Mouse (Mus musculus) lung, embryonic 14.5 days (tissue): ENCODE results near the gene Ypel4. TPM values are rescaled to one million over a fixed set of nuclear protein-coding genes. Genes with fewer than 3 reads are reported as not detected.

Experiments used
- ATAC-seq: fragments of 200-750 bp; cut with Nextera tagmentation; 2 replicates; pipeline ENCODE4 v1.8.0; 2017; ENCODE audit warnings: mild to moderate bottlenecking, moderate TSS enrichment, moderate library complexity; ENCODE audit not compliant: insufficient read depth
- DNase-seq: peaks from one replicate; pipeline ENCODE4 v3.0.0-alpha.2; 2015
- H3K27ac ChIP-seq: fragments of 300-500 bp; sonication (generic); 2 replicates; pipeline ENCODE4 v1.5.1; 2014; ENCODE audit warnings: low read depth, mild to moderate bottlenecking, moderate library complexity
- H3K27me3 ChIP-seq: fragments of 300-500 bp; sonication (generic); 2 replicates; pipeline ENCODE4 v1.6.1; 2014; ENCODE audit warnings: low read length, control low read depth; ENCODE audit not compliant: insufficient read depth
- H3K36me3 ChIP-seq: fragments of 300-500 bp; sonication (generic); 2 replicates; pipeline ENCODE4 v1.6.1; 2014; ENCODE audit warnings: control low read depth; ENCODE audit not compliant: insufficient read depth
- H3K4me1 ChIP-seq: fragments of 300-500 bp; sonication (generic); 2 replicates; pipeline ENCODE4 v1.6.1; 2014; ENCODE audit warnings: antibody characterized with exemption, control low read depth; ENCODE audit not compliant: insufficient read depth
- H3K4me2 ChIP-seq: fragments of 300-500 bp; sonication (generic); 2 replicates; pipeline ENCODE4 v1.6.1; 2014; ENCODE audit warnings: mild to moderate bottlenecking
- H3K4me3 ChIP-seq: fragments of 300-500 bp; sonication (generic); 2 replicates; pipeline ENCODE4 v1.5.1; 2014; ENCODE audit warnings: low read depth, low read length
- H3K9ac ChIP-seq: fragments of 300-500 bp; sonication (generic); 2 replicates; pipeline ENCODE4 v1.6.1; 2014
- H3K9me3 ChIP-seq: fragments of 300-500 bp; sonication (generic); 2 replicates; pipeline ENCODE4 v1.6.1; 2016; ENCODE audit warnings: low read depth, low read length, control low read depth
- CTCF ChIP-seq: IDR thresholded peaks from 2 replicates; pipeline ENCODE4 v1.5.1; 2016; ENCODE audit warnings: antibody characterized with exemption, low read depth
- WGBS: fragments of 180-500 bp; shearing (Covaris S2); extraction: QIAGEN DNeasy Blood & Tissue Kit; methylation state at CpG from one replicate; pipeline ENCODE4 v1.1.7; 2014; 5-methylcytosine and 5-hydroxymethylcytosine counted together
- polyA plus RNA-seq: library from polyadenylated mRNA; unstranded; fragments of >200 nt; fragmentation: Nextera tagmentation; extraction: Ambion mirVana; gene quantifications from 2 replicates; pipeline ENCODE4 v1.2.1, GENCODE M21; 2014

The Ypel4 gene
- polyA plus RNA-seq, 1 experiment from 2014 or later, result 7.4 TPM

DNA sequence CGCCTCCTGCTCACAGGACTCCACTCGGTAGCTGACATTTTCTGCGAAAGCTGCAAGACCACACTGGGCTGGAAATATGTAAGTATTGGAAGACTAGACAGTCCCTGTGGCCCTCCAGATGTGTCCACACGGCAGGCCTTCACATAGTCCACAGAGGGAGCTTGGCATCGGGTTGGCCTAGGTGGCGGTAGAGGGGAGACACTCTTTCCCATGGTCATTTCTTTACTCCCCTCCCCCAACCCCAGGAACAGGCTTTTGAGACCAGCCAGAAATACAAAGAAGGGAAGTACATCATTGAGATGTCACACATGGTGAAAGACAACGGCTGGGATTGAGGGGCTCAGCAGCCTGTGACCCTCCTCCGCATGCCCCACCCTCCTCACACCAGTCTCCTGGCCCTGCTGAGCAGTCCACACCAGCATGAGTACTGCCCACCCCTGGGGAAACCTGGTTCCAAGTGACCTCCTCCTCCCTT, 3.6 kb downstream of the Ypel4 start:
- peak; percentile 50 for TF ChIP-seq CTCF
- no peaks in the 10 kb centered on the region for H3K9me3 ChIP-seq
- DNase-seq, result peak; percentile 74
- H3K4me2 ChIP-seq, result peak overlapping the region; percentile 47
- H3K4me3 ChIP-seq, result 0 out of 2 replicates have a peak overlapping the region, but pooled peaks have one; percentile 3
- WGBS, result 4% methylated on average over 8 of the region's 8 CpGs
- H3K27me3 ChIP-seq, result peaks cover 3% of the 10 kb centered on the region; the same call in 1 of the 2 replicates
- peak overlapping the region; percentile 40 for H3K27ac ChIP-seq
- H3K4me1 ChIP-seq, result peaks cover 18% of the 10 kb centered on the region
- H3K9ac ChIP-seq, result peak overlapping the region; percentile 4; the same call in 1 of the 2 replicates
- H3K36me3 ChIP-seq, result peaks cover 21% of the 10 kb centered on the region
- peak; percentile 39 for ATAC-seq

DNA sequence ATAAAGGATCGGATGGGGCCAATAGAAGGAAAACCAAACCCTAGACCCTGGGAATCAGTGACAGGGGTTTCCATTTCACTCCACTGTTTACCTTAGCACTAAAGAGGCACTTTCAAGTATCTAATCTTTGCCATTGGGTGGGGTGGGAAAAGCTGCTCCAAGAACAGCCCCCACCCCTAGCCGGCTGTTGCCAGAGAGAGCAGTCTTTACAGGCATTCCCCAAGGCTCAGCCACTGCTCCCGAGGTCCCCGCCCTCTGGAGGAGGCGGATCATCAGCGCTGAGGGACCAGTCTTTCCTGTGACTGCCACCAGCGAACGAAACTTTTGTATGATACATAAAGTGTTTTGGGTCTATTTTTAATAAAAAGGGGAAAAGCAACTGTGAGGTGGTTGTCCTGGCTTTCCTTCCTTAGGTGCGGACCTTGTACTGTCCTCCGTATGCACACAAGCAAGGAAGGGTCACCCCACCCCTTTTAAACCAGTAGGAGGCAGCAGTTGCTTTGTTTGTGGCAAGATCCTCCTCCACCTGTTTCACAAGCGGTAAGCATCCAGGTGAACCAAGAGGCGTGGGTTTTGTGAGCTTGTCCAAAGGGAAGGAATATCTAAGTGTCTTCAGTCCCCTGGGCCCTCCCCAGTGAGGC, 4.5 kb downstream of the Ypel4 start:
- TF ChIP-seq CTCF, result peak; percentile 71
- under 1% methylated on average over 12 of the region's 12 CpGs for WGBS
- peak; percentile 76 for DNase-seq
- Histone ChIP-seq H3K27ac (peak overlapping the region; percentile 40; the same call in 1 of the 2 replicates), H3K9ac (no peak overlapping the region), H3K27me3 (peaks cover 3% of the 10 kb centered on the region; the same call in 1 of the 2 replicates), H3K4me3 (peak overlapping the region; percentile 10; the same call in 1 of the 2 replicates), H3K4me2 (peak overlapping the region; percentile 47), H3K4me1 (peaks cover 18% of the 10 kb centered on the region), H3K36me3 (peaks cover 21% of the 10 kb centered on the region), H3K9me3 (no peaks in the 10 kb centered on the region)
- ATAC-seq, result peak; percentile 29

DNA sequence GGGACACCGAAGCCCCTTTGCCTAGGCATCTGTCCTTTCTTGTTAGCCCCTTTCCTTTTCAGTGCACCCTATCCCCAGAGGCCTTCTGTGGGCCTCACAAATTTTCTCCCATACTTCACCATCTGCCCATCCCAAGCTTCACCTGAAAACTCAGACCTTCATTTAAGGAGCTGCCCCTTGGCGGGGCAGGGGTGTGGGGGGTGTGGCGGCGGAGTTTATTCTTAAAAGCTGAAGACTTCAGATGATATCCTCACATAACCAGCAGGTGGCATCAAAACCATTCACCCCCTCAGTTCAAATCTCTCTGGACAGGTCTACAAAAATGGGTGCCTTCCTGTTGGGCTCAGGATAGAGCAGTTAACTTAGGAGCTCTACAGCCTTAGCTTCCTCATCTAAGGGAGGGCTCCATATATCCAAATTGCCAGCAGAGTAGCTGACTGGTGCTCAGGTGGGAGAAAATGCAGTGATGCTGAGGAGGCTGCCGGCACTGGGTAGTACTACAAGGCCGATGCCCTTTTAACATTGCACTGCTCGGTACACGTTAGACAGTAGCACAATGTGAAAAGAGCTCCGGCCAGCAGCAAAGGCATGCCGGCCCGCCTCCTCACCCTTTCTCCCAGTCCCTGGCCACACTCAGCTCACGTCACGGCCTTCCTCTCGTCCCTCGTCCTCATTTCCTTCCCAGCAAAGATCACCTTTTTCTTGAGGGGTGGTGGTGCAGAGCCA, 6.9 kb downstream of the Ypel4 start:
- peak; percentile 65 for DNase-seq
- WGBS, result 55% methylated on average over 15 of the region's 15 CpGs
- 0 out of 2 replicates have a peak overlapping the region, but pooled peaks have one; percentile 3 for H3K9ac ChIP-seq

DNA sequence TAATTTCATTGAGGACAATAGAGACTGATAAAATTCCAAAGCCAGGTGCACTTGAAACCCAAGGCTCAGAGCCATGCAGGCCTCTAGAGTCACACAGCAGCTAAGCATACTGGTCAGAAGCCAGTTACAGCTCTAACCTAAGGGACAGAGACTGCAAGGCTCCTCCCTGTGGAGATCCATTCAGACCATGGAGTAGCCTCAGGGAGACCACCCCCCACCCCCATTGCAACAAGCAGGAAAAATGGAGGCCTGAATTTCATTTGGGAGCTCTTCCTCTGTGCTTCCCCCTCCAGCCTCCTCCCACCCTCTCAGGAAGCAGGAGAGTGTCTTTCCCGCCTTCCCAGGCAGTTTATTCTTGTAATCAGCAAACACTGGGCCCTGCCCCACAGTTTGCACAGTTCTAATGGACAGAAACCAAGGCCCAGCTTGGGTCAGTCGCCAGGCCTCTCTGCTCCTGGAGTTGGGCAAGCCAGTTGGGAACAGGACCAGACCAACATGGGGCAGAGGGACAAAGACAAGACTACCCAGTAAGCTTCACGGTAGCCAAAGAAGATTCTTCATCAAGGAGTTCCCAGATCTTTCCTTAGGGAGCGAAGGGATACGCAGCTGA, 8.1 kb downstream of the Ypel4 start:
- Histone ChIP-seq H3K27ac (peak overlapping the region; percentile 100), H3K4me2 (peak overlapping the region; percentile 94), H3K36me3 (peaks cover 21% of the 10 kb centered on the region), H3K4me1 (peaks cover 20% of the 10 kb centered on the region), H3K4me3 (peak overlapping the region; percentile 94), H3K9me3 (no peaks in the 10 kb centered on the region), H3K27me3 (no peaks in the 10 kb centered on the region), H3K9ac (peak overlapping the region; percentile 100)
- DNase-seq, result no peak
- 1% methylated on average over 5 of the region's 5 CpGs for WGBS
- no peak for TF ChIP-seq CTCF
- ATAC-seq, result peak; percentile 0; the same call in 1 of the 2 replicates

More for the DNA sequence above, 6.9 kb downstream of the Ypel4 start:
- peak; percentile 44 for TF ChIP-seq CTCF
- Histone ChIP-seq H3K4me3 (peak overlapping the region; percentile 94; the same call in 1 of the 2 replicates), H3K36me3 (peaks cover 21% of the 10 kb centered on the region), H3K27ac (peak overlapping the region; percentile 37; the same call in 1 of the 2 replicates), H3K4me1 (peaks cover 23% of the 10 kb centered on the region), H3K27me3 (peaks cover 3% of the 10 kb centered on the region; the same call in 1 of the 2 replicates), H3K4me2 (peak overlapping the region; percentile 94), H3K9me3 (no peaks in the 10 kb centered on the region)
- ATAC-seq, result no peak

DNA sequence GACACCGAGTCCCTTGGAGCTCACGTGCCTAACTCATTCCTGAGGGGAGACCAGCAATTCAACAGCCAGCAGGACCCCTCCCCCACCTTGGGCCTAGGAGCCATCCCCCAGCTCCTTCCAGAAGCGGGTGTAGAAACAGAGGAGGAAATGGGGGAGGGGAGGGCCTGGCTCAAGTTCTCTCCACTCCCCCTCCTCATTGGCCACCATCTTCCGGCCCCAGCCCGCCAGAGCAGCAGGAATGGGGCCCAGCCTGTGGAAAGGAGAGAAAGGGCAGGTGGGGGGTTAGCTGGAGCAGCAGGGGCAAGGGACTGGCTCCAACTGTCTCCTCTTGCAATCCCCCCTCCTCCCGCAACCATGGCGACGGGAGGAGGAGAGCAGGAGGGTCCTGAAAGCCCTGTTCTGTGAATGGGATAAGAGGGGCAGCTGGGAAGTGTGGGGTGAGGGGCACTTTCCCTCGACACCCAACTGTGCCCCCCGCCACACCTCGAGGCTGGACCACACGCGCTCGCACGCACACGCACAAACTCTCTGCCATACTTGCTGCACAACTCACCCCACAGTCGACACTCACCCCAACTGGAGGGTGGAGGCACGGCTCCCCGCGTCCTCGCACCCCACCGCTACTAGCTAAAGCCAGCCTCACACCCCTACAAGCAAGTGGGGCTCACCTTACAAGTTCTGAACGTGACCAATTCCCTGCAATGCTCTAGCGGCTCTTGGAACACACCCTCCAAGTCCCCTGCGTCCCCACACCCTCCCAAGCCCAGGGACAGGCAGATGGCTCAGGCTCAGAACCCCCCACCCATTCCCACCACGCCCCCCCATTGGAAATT, 8.8 kb downstream of the Ypel4 start:
- Histone ChIP-seq H3K9ac (peak overlapping the region; percentile 100), H3K4me3 (peak overlapping the region; percentile 94), H3K27me3 (no peaks in the 10 kb centered on the region), H3K27ac (peak overlapping the region; percentile 100), H3K36me3 (peaks cover 21% of the 10 kb centered on the region), H3K4me2 (peak overlapping the region; percentile 94), H3K4me1 (peaks cover 20% of the 10 kb centered on the region), H3K9me3 (no peaks in the 10 kb centered on the region)
- DNase-seq, result peak; percentile 91
- 1% methylated on average over 25 of the region's 26 CpGs for WGBS
- TF ChIP-seq CTCF, result no peak
- peak; percentile 59 for ATAC-seq

DNA sequence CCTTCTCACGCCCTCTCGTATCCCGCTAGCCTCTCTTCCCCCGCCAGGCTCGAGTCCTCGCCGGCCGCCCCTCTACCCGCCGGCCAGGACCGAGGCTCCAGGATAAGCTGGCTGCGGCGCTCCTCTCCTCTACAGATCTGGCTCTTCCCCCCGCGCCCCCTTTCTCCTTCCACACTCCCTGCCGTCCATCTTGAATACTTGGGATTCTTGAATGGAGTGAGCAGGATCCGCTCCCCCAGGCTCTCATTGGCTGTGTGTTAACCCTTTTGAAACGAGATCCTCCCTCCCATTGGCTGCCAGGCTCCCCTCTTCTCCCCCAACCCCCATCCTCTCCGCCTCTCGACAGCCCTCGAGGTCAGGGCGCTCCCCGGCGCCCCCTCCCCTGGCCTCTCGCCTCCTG, 9.7 kb downstream of the Ypel4 start, which contains the start of gene Gm19426:
TSS of gene Gm19426 (minus strand) at position 95 of the 400 bp plus-strand sequence.
- Histone ChIP-seq H3K27me3 (no peaks in the 10 kb centered on the region), H3K4me1 (peaks cover 14% of the 10 kb centered on the region), H3K4me3 (peak within 1 kb of the TSS; percentile 94), H3K4me2 (peak within 1 kb of the TSS; percentile 94), H3K36me3 (peaks cover 21% of the 10 kb centered on the region), H3K9ac (peak within 1 kb of the TSS; percentile 100), H3K27ac (peak within 1 kb of the TSS; percentile 100), H3K9me3 (no peaks in the 10 kb centered on the region)
- TF ChIP-seq CTCF, result no peak
- DNase-seq (peak; percentile 95), ATAC-seq (peak; percentile 90)
- WGBS, result under 1% methylated on average over 25 of the region's 25 CpGs
